Mouse (Mus musculus): Measurements from ENCODE around the gene Nrde2. TPM values are rescaled to one million over a fixed set of nuclear protein-coding genes. Genes with fewer than 3 reads are reported as not detected.
A peak's percentile ranks its signal among the peaks of the same experiment; 100 is the strongest.
"Not testable (repeated sequence)": the region's sequence is repeated elsewhere in the genome, so short reads cannot be mapped to it uniquely, and the experiment has no call there.

Gene Nrde2
- polyA plus RNA-seq, 1 experiment from 2014 or later, result 9.0 TPM

DNA sequence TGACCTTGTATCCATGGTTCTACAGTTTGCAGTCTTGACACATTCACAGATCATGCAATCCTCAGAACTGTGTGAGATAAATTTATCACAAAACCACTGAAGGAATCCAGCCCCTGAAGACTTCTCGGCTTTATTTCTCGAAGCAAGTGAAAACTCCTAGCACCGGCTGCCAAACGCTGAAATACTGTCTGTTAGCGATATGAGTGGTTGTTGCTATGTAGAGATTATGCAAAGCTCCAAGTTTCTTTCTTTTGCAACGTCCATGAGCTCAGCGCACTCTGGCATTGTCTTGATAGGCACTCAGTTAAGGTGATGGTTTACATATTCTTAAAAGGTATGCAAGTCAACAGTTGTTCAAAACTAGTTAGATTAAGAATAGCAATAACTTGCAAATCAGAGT is 26.4 kb upstream of the Nrde2 start:
- no peaks in the 10 kb centered on the region for H3K9me3 ChIP-seq (ENCODE audit: control insufficient read depth, low read length)
- H3K4me1 ChIP-seq (replicated peaks; ENCODE audit: control insufficient read depth, insufficient read depth, low read length), result no peaks in the 10 kb centered on the region
- DNase-seq (ENCODE audit: low spot score) (no peak), ATAC-seq (ENCODE audit: low FRiP score) (no peak)
- H3K27me3 ChIP-seq (ENCODE audit: control insufficient read depth, insufficient read depth, low read length), result no peaks in the 10 kb centered on the region
- H3K9ac ChIP-seq (ENCODE audit: low read depth, low read length), result no peak overlapping the region
- H3K36me3 ChIP-seq (ENCODE audit: control insufficient read depth, insufficient read depth, low read length), result no peaks in the 10 kb centered on the region
- no peak overlapping the region for H3K27ac ChIP-seq (ENCODE audit: low read depth, low read length)
- H3K4me2 ChIP-seq (replicated peaks; ENCODE audit: low read depth, low read length), result no peak overlapping the region
- no peak overlapping the region for H3K4me3 ChIP-seq (ENCODE audit: low read depth, low read length)
- 82% methylated on average over 7 of the region's 7 CpGs for WGBS

- not testable (repeated sequence) for H3K36me3 ChIP-seq (ENCODE audit: control insufficient read depth, insufficient read depth, low read length); ATAC-seq (ENCODE audit: low FRiP score); H3K4me2 ChIP-seq (replicated peaks; ENCODE audit: low read depth, low read length); H3K4me3 ChIP-seq (ENCODE audit: low read depth, low read length); H3K4me1 ChIP-seq (replicated peaks; ENCODE audit: control insufficient read depth, insufficient read depth, low read length); H3K9ac ChIP-seq (ENCODE audit: low read depth, low read length); DNase-seq (ENCODE audit: low spot score); H3K27ac ChIP-seq (ENCODE audit: low read depth, low read length); H3K27me3 ChIP-seq (ENCODE audit: control insufficient read depth, insufficient read depth, low read length); H3K9me3 ChIP-seq (ENCODE audit: control insufficient read depth, low read length)
- 85% methylated on average over 2 of the region's 2 CpGs for WGBS
Observed at GRCm38 (mm10) chr12:100184976-100185375, 25.5 kb upstream of the Nrde2 start.

DNA sequence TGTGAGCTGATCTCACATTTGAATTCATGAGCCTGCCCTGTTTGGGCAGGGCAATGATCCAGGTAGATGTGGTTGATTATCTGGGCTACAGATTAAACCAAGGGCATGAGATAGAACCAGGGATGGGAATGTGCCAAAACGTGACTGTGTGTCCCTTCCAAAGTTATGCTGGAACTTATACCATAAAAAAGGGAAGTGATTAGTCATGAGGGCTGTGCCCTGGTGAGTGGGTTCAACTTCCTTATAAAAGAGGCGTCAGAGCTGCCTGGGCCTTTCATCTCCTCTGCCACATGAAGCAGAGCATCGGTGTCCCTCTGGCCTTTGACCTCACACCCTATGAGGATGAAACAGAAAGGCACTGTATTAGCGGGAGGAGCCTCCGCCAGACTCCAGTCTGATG is 24.5 kb upstream of the Nrde2 start:
- no peaks in the 10 kb centered on the region for H3K27me3 ChIP-seq (ENCODE audit: control insufficient read depth, insufficient read depth, low read length)
- H3K4me1 ChIP-seq (replicated peaks; ENCODE audit: control insufficient read depth, insufficient read depth, low read length), result no peaks in the 10 kb centered on the region
- DNase-seq (ENCODE audit: low spot score), result no peak
- H3K27ac ChIP-seq (ENCODE audit: low read depth, low read length), result no peak overlapping the region
- WGBS, result 79% methylated on average over 5 of the region's 5 CpGs
- H3K4me3 ChIP-seq (ENCODE audit: low read depth, low read length), result no peak overlapping the region
- no peaks in the 10 kb centered on the region for H3K36me3 ChIP-seq (ENCODE audit: control insufficient read depth, insufficient read depth, low read length)
- no peak for ATAC-seq (ENCODE audit: low FRiP score)
- H3K9me3 ChIP-seq (ENCODE audit: control insufficient read depth, low read length), result no peaks in the 10 kb centered on the region
- no peak overlapping the region for H3K9ac ChIP-seq (ENCODE audit: low read depth, low read length)
- no peak overlapping the region for H3K4me2 ChIP-seq (replicated peaks; ENCODE audit: low read depth, low read length)

DNA sequence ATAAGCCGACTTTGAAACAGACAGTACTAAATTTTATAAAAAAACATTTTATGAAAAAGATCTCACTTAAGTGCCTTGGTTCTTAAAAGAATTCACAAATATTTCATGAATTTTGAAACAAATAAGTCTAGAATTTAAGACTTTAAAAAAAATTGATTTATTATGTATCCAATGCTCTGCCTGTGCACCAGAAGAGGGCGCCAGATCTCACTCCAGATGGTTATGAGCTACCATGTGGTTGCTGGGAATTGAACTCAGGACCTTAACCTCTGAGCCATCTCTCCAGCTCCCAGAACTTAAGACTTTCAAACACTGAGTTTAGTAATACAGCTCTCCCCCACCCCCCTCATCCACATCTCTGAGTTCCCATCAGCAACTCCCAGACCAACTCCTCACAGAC is 23.2 kb upstream of the Nrde2 start:
- H3K4me1 ChIP-seq (replicated peaks; ENCODE audit: control insufficient read depth, insufficient read depth, low read length), result no peaks in the 10 kb centered on the region
- no peak overlapping the region for H3K9ac ChIP-seq (ENCODE audit: low read depth, low read length)
- H3K27ac ChIP-seq (ENCODE audit: low read depth, low read length), result no peak overlapping the region
- WGBS, result 76% methylated on average over 2 of the region's 2 CpGs
- H3K4me2 ChIP-seq (replicated peaks; ENCODE audit: low read depth, low read length), result no peak overlapping the region
- H3K9me3 ChIP-seq (ENCODE audit: control insufficient read depth, low read length), result no peaks in the 10 kb centered on the region
- no peaks in the 10 kb centered on the region for H3K36me3 ChIP-seq (ENCODE audit: control insufficient read depth, insufficient read depth, low read length)
- no peak for ATAC-seq (ENCODE audit: low FRiP score)
- no peaks in the 10 kb centered on the region for H3K27me3 ChIP-seq (ENCODE audit: control insufficient read depth, insufficient read depth, low read length)
- H3K4me3 ChIP-seq (ENCODE audit: low read depth, low read length), result no peak overlapping the region
- DNase-seq (ENCODE audit: low spot score), result no peak

GRCm38 (mm10) chr12:100180802-100181201 is 21.3 kb upstream of the Nrde2 start:
- Histone ChIP-seq H3K27ac (ENCODE audit: low read depth, low read length) (no peak overlapping the region), H3K4me2 (replicated peaks; ENCODE audit: low read depth, low read length) (no peak overlapping the region), H3K9ac (ENCODE audit: low read depth, low read length) (no peak overlapping the region), H3K4me1 (replicated peaks; ENCODE audit: control insufficient read depth, insufficient read depth, low read length) (no peaks in the 10 kb centered on the region), H3K9me3 (ENCODE audit: control insufficient read depth, low read length) (no peaks in the 10 kb centered on the region), H3K36me3 (ENCODE audit: control insufficient read depth, insufficient read depth, low read length) (no peaks in the 10 kb centered on the region), H3K27me3 (ENCODE audit: control insufficient read depth, insufficient read depth, low read length) (no peaks in the 10 kb centered on the region), H3K4me3 (ENCODE audit: low read depth, low read length) (no peak overlapping the region)
- DNase-seq (ENCODE audit: low spot score), result no peak
- ATAC-seq (ENCODE audit: low FRiP score), result no peak
- WGBS, result 92% methylated on average over 13 of the region's 13 CpGs

DNA sequence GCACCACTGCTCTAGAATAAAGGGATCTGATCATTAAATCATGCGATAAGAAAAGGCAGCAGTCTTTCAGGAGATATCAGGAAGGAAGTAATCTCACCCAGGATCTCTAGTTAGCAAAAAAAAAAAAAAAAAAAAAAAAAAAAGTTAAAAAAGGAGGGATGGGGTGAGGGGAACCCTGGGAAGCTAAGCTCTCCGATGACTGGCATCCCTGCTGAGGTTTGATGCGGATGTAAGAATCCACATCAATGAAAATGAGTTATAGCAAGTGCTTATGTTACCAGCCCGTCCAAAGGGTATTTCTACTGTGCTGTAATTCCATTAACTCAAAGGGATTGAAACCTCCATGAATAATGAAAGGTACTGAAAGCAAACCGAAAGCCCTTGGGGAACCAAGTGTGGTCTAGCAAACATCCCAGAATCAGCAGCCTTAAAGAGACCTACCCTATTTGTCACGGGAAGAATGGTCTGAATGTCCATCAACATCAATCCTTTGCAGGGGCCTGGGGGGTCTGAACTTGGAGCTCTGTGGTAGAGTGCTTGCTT is 19.5 kb upstream of the Nrde2 start:
- Histone ChIP-seq H3K9ac (ENCODE audit: low read depth, low read length) (no peak overlapping the region), H3K27ac (ENCODE audit: low read depth, low read length) (no peak overlapping the region), H3K4me3 (ENCODE audit: low read depth, low read length) (no peak overlapping the region), H3K4me1 (replicated peaks; ENCODE audit: control insufficient read depth, insufficient read depth, low read length) (no peaks in the 10 kb centered on the region), H3K27me3 (ENCODE audit: control insufficient read depth, insufficient read depth, low read length) (no peaks in the 10 kb centered on the region), H3K4me2 (replicated peaks; ENCODE audit: low read depth, low read length) (no peak overlapping the region), H3K36me3 (ENCODE audit: control insufficient read depth, insufficient read depth, low read length) (no peaks in the 10 kb centered on the region), H3K9me3 (ENCODE audit: control insufficient read depth, low read length) (no peaks in the 10 kb centered on the region)
- ATAC-seq (ENCODE audit: low FRiP score), result no peak
- DNase-seq (ENCODE audit: low spot score), result no peak
- 47% methylated on average over 6 of the region's 6 CpGs for WGBS

GRCm38 (mm10) chr12:100176469-100177056 is 17.1 kb upstream of the Nrde2 start:
- WGBS, result 60% methylated on average over 11 of the region's 11 CpGs
- no peak for DNase-seq (ENCODE audit: low spot score)
- ATAC-seq (ENCODE audit: low FRiP score), result 0 out of 2 replicates have a peak, but pooled peaks have one; percentile 35

GRCm38 (mm10) chr12:100172481-100172880 is 13.0 kb upstream of the Nrde2 start:
- no peaks in the 10 kb centered on the region for H3K36me3 ChIP-seq (ENCODE audit: control insufficient read depth, insufficient read depth, low read length)
- no peak for ATAC-seq (ENCODE audit: low FRiP score)
- H3K9me3 ChIP-seq (ENCODE audit: control insufficient read depth, low read length), result no peaks in the 10 kb centered on the region
- DNase-seq (ENCODE audit: low spot score), result no peak
- peaks cover 2% of the 10 kb centered on the region; the same call in 1 of the 2 replicates for H3K4me1 ChIP-seq (replicated peaks; ENCODE audit: control insufficient read depth, insufficient read depth, low read length)
- 75% methylated on average over 7 of the region's 7 CpGs for WGBS
- no peak overlapping the region for H3K4me3 ChIP-seq (ENCODE audit: low read depth, low read length)
- no peaks in the 10 kb centered on the region for H3K27me3 ChIP-seq (ENCODE audit: control insufficient read depth, insufficient read depth, low read length)
- H3K9ac ChIP-seq (ENCODE audit: low read depth, low read length), result no peak overlapping the region
- H3K4me2 ChIP-seq (replicated peaks; ENCODE audit: low read depth, low read length), result no peak overlapping the region
- no peak overlapping the region for H3K27ac ChIP-seq (ENCODE audit: low read depth, low read length)

More at GRCm38 (mm10) chr12:100176469-100177056, 17.1 kb upstream of the Nrde2 start:
- Histone ChIP-seq H3K36me3 (ENCODE audit: control insufficient read depth, insufficient read depth, low read length) (no peaks in the 10 kb centered on the region), H3K4me3 (ENCODE audit: low read depth, low read length) (no peak overlapping the region), H3K9ac (ENCODE audit: low read depth, low read length) (no peak overlapping the region), H3K4me1 (replicated peaks; ENCODE audit: control insufficient read depth, insufficient read depth, low read length) (no peaks in the 10 kb centered on the region), H3K9me3 (ENCODE audit: control insufficient read depth, low read length) (no peaks in the 10 kb centered on the region), H3K27me3 (ENCODE audit: control insufficient read depth, insufficient read depth, low read length) (no peaks in the 10 kb centered on the region), H3K27ac (ENCODE audit: low read depth, low read length) (no peak overlapping the region), H3K4me2 (replicated peaks; ENCODE audit: low read depth, low read length) (no peak overlapping the region)

Data from hindbrain, embryonic 11.5 days (tissue).